Mouse (Mus musculus) intestine, embryonic 16.5 days (tissue): Measurements from ENCODE around the gene Gm11172. TPM values are rescaled to one million over a fixed set of nuclear protein-coding genes. Genes with fewer than 3 reads are reported as not detected.

ENCODE experiments used
- ATAC-seq: fragments of 200-750 bp; cut with Nextera tagmentation; 2 replicates; pipeline ENCODE4 v1.8.0; 2017; ENCODE audit warnings: moderate TSS enrichment, moderate library complexity
- H3K27ac ChIP-seq: fragments of 300-500 bp; sonication (generic); 2 replicates; pipeline ENCODE4 v1.5.1; 2014; ENCODE audit warnings: mild to moderate bottlenecking, low read length
- H3K27me3 ChIP-seq: fragments of 300-500 bp; sonication (generic); replicated peaks from 2 replicates; pipeline ENCODE4 v1.6.1; 2014; ENCODE audit warnings: low read length, control low read depth, mixed read lengths; ENCODE audit not compliant: control insufficient read depth, insufficient read depth
- H3K36me3 ChIP-seq: fragments of 300-500 bp; sonication (generic); 2 replicates; pipeline ENCODE4 v1.6.1; 2014; ENCODE audit warnings: low read length, control low read depth; ENCODE audit not compliant: control insufficient read depth, insufficient read depth
- H3K4me1 ChIP-seq: fragments of 300-500 bp; sonication (generic); 2 replicates; pipeline ENCODE4 v1.6.1; 2014; ENCODE audit warnings: low read length, control low read depth, mixed read lengths; ENCODE audit not compliant: control insufficient read depth, insufficient read depth
- H3K4me2 ChIP-seq: fragments of 300-500 bp; sonication (generic); 2 replicates; pipeline ENCODE4 v1.6.1; 2014; ENCODE audit warnings: low read depth, low read length, control low read depth
- H3K4me3 ChIP-seq: fragments of 300-500 bp; sonication (generic); 2 replicates; pipeline ENCODE4 v1.5.1; 2014; ENCODE audit warnings: mild to moderate bottlenecking, low read length
- H3K9ac ChIP-seq: fragments of 300-500 bp; sonication (generic); 2 replicates; pipeline ENCODE4 v1.6.1; 2014; ENCODE audit warnings: low read depth, low read length
- H3K9me3 ChIP-seq: fragments of 300-500 bp; sonication (generic); 2 replicates; pipeline ENCODE4 v1.6.1; 2016; ENCODE audit warnings: low read length, control low read depth; ENCODE audit not compliant: control insufficient read depth
- WGBS: fragments of 180-500 bp; shearing (Covaris S2); extraction: QIAGEN DNeasy Blood & Tissue Kit; methylation state at CpG from one replicate; pipeline ENCODE4 v1.1.7; 2014; 5-methylcytosine and 5-hydroxymethylcytosine counted together
- polyA plus RNA-seq: library from polyadenylated mRNA; unstranded; fragments of >200 nt; fragmentation: Nextera tagmentation; extraction: Ambion mirVana; gene quantifications from 2 replicates; pipeline ENCODE4 v1.2.1, GENCODE M21; 2015

Gm11172 gene
- polyA plus RNA-seq, 1 experiment from 2014 or later, result not detected

DNA sequence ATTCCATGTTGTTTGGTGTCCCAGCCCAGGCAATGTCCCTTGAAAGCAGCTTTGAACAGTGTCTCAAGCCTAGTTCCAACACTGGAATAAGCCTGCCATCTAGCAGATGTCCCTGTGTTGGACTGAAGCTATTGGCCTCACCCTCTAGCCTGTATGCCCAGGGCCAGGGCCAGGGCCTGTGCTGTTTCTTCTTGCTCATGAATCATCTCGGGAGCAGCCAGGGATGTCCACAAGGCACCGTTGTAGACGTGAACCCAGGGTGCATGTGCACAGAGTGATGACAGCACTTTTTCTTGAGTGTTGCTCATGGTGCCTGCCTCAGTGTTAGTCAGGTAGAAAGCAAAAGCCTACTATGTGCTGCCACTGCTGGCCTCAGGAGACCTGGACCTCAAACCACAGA is 24.5 kb downstream of the Gm11172 start:
- no peak overlapping the region for H3K4me3 ChIP-seq
- H3K9me3 ChIP-seq, result 0 out of 2 replicates have a peak, but pooled peaks cover 3% of the 10 kb centered on the region
- no peaks in the 10 kb centered on the region for H3K27me3 ChIP-seq
- no peak for ATAC-seq
- WGBS, result 85% methylated on average over 3 of the region's 3 CpGs
- H3K36me3 ChIP-seq, result no peaks in the 10 kb centered on the region
- 0 out of 2 replicates have a peak overlapping the region, but pooled peaks have one; percentile 38 for H3K9ac ChIP-seq
- H3K4me2 ChIP-seq, result no peak overlapping the region
- peak overlapping the region; percentile 87; the same call in 1 of the 2 replicates for H3K27ac ChIP-seq
- H3K4me1 ChIP-seq, result peaks cover 29% of the 10 kb centered on the region

GRCm38 (mm10) chr16:10837903-10838302 is 25.2 kb downstream of the Gm11172 start:
- 73% methylated on average over 1 of the region's 1 CpGs for WGBS
- Histone ChIP-seq H3K4me3 (no peak overlapping the region), H3K4me1 (peaks cover 29% of the 10 kb centered on the region), H3K9me3 (0 out of 2 replicates have a peak, but pooled peaks cover under 1% of the 10 kb centered on the region), H3K9ac (peak overlapping the region; percentile 38; the same call in 1 of the 2 replicates), H3K4me2 (peak overlapping the region; percentile 14; the same call in 1 of the 2 replicates), H3K27me3 (no peaks in the 10 kb centered on the region), H3K27ac (peak overlapping the region; percentile 87), H3K36me3 (no peaks in the 10 kb centered on the region)
- peak; percentile 6; the same call in 1 of the 2 replicates for ATAC-seq

DNA sequence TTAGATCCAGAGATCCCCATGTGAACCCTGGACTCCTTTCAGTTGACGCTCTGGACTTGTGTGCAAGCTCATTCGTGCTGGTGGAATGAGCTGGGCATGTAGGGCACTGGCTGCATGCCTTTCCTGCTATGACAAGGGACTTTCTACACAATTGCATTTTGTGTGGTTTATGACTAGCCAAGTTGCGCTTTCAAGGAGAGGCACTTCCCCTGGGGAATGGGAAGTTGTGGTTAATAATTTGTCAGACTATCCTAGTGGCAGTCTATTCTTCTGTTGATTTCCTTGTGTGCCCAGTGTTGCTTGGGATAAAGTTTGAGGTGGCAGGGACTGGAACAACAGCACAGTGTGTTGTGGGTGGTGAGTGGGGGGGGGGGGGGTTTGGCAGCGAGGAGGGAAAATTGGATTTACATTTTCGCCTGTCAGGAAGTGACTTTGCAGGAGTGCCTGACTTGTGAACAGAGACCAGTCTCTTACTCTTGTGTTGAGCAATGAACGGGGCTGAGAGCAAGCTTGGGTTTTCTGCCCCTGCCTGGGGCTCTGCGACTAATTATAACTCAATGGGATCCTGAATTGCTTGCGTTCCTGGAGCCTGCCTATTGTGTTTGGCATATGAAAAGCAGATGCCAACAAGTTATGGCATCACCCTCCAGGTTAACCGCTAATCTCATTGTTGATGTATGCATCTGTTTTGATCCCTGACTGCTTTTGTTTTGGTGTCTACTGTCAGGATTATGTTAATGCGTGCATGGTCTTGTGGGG is 26.0 kb downstream of the Gm11172 start:
- peak overlapping the region; percentile 87 for H3K27ac ChIP-seq
- 37% methylated on average over 10 of the region's 10 CpGs for WGBS
- H3K4me1 ChIP-seq, result peaks cover 34% of the 10 kb centered on the region
- peak overlapping the region; percentile 15 for H3K4me2 ChIP-seq
- 0 out of 2 replicates have a peak overlapping the region, but pooled peaks have one; percentile 38 for H3K9ac ChIP-seq
- no peak overlapping the region for H3K4me3 ChIP-seq
- H3K27me3 ChIP-seq, result no peaks in the 10 kb centered on the region
- peak; percentile 66 for ATAC-seq
- no peaks in the 10 kb centered on the region for H3K36me3 ChIP-seq
- H3K9me3 ChIP-seq, result no peaks in the 10 kb centered on the region

DNA sequence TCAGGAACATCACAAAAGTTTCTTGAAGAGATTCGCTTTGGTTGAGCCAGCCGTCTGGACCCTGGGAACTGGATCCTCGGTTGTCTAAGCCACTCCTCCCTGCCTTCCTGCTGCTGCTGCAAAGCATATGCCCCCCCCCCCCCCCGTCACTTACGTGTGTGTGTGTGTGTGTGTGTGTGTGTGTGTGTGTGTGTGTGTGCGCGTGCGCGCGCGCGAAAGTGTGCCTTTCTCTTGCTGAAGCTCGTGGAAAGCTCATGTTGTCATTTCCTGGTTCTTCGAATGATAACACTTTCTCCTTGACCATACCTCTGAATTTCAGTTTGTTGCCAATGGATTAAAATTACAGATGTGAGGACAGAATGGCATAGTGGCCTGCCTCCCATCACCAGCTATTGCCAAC is 27.3 kb downstream of the Gm11172 start:
- no peaks in the 10 kb centered on the region for H3K9me3 ChIP-seq
- H3K4me1 ChIP-seq, result peaks cover 36% of the 10 kb centered on the region
- no peak for ATAC-seq
- no peaks in the 10 kb centered on the region for H3K27me3 ChIP-seq
- no peak overlapping the region for H3K4me3 ChIP-seq
- 83% methylated on average over 14 of the region's 14 CpGs for WGBS
- H3K27ac ChIP-seq, result no peak overlapping the region
- H3K9ac ChIP-seq, result no peak overlapping the region
- H3K4me2 ChIP-seq, result no peak overlapping the region
- H3K36me3 ChIP-seq, result no peaks in the 10 kb centered on the region

DNA sequence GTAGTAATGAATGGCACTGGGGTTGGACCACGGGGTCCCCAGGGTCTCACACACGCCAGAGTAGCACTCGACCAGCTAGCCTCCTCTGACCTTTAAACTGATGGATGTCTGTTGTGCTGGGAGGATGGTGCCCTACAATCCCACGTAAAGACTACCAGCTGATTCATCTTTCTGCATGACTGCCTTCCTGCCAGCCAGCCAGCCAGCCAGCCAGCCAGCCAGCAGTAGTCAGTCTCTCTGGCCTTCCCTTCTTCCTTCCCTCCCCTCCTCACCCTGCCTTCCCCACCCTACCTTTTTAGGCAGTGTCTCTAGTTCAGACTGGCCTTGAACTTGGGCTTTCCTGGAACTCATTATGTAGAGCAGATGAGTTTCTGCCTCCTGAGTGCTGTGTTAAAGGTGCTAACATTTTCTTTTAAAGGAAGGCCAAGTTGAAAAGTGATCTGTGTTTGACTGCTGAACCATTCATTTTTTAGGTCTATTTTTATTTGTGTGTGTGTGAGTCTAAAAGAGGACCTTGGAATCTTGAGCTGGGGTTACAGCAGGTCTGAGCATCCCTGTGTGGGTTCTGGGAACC is 29.7 kb downstream of the Gm11172 start:
- ATAC-seq, result no peak
- H3K9me3 ChIP-seq, result no peaks in the 10 kb centered on the region
- no peak overlapping the region for H3K9ac ChIP-seq
- H3K4me3 ChIP-seq, result no peak overlapping the region
- H3K4me1 ChIP-seq, result peaks cover 23% of the 10 kb centered on the region
- no peaks in the 10 kb centered on the region for H3K27me3 ChIP-seq
- H3K4me2 ChIP-seq, result no peak overlapping the region
- no peaks in the 10 kb centered on the region for H3K36me3 ChIP-seq
- WGBS, result 88% methylated on average over 4 of the region's 4 CpGs
- H3K27ac ChIP-seq, result no peak overlapping the region

DNA sequence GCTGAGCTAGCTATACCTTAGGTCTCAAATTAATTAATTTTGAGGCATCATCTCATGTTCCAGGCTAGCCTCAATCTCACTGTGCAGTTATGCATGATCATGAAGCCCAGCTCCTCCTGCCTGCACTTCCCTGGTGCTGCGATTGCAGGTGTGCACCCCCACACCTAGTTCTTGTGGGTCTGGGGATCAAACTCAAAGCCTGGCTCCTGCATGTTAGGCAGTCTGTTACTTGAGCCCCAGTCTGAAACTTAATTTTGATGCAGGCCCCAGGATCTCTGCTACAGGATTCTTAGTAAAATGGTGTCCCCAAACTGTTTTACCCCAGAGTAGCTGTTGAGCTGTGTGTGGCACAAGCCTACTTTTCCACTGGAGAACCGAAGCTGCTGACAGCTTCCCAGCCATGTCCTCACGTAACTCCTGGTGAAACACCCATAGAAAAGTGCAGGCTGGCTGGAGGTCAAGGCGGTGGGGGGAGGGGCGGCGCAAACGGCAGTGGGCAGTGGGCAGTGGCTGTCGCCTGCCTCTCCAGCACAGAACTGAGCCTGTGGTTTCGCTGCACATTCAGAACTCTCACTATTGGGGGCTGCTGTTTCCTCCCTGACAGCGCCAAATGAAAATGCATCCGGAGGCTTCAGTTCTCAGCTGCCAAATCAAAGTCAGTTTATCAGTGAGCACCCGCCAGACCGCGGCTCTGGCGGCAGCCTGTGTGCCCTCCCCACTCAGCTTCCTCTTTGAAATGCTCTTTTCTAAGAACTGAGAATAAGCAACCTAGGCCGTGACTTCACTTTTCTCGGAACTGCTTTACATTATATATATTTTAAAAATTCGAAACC is 31.0 kb downstream of the Gm11172 start:
- WGBS, result 21% methylated on average over 18 of the region's 18 CpGs
- 0 out of 2 replicates have a peak, but pooled peaks have one; percentile 10 for ATAC-seq
- Histone ChIP-seq H3K4me1 (peaks cover 11% of the 10 kb centered on the region), H3K27ac (no peak overlapping the region), H3K4me3 (0 out of 2 replicates have a peak overlapping the region, but pooled peaks have one; percentile 13), H3K9ac (peak overlapping the region; percentile 36; the same call in 1 of the 2 replicates), H3K4me2 (peak overlapping the region; percentile 41), H3K9me3 (no peaks in the 10 kb centered on the region), H3K27me3 (no peaks in the 10 kb centered on the region), H3K36me3 (no peaks in the 10 kb centered on the region)

GRCm38 (mm10) chr16:10844319-10844670 is 31.6 kb downstream of the Gm11172 start:
- WGBS, result 51% methylated on average over 6 of the region's 6 CpGs
- H3K4me3 ChIP-seq, result no peak overlapping the region
- H3K27ac ChIP-seq, result 0 out of 2 replicates have a peak overlapping the region, but pooled peaks have one; percentile 21
- H3K27me3 ChIP-seq, result no peaks in the 10 kb centered on the region
- no peaks in the 10 kb centered on the region for H3K36me3 ChIP-seq
- H3K9me3 ChIP-seq, result no peaks in the 10 kb centered on the region
- H3K9ac ChIP-seq, result no peak overlapping the region
- no peak overlapping the region; the same call in 1 of the 2 replicates for H3K4me2 ChIP-seq
- no peak for ATAC-seq
- H3K4me1 ChIP-seq, result peaks cover 7% of the 10 kb centered on the region

DNA sequence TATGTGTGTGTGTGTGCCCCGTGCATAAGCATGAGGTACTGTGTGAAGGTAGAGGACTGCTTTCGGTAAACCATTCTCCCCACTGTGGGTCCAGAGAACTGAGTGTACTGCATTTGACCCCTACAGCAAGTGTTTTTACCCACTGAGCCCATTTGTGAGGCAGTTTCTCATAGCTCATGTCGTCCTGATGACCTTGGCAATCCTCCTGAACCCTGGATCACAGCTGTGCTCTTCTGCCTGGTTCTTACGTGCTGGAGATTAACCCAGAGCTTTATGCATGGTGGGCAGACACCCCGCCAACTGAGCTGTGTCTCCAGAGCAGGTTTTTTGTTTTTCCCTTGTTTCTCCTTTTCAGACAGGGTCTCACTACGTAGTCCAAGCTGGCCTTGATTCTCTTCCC is 33.2 kb downstream of the Gm11172 start:
- no peak for ATAC-seq
- no peak overlapping the region for H3K4me2 ChIP-seq
- no peak overlapping the region for H3K4me3 ChIP-seq
- H3K4me1 ChIP-seq, result peaks cover 20% of the 10 kb centered on the region
- H3K36me3 ChIP-seq, result no peaks in the 10 kb centered on the region
- no peak overlapping the region for H3K9ac ChIP-seq
- WGBS, result 81% methylated on average over 6 of the region's 6 CpGs
- no peak overlapping the region for H3K27ac ChIP-seq
- H3K9me3 ChIP-seq, result no peaks in the 10 kb centered on the region
- H3K27me3 ChIP-seq, result no peaks in the 10 kb centered on the region

DNA sequence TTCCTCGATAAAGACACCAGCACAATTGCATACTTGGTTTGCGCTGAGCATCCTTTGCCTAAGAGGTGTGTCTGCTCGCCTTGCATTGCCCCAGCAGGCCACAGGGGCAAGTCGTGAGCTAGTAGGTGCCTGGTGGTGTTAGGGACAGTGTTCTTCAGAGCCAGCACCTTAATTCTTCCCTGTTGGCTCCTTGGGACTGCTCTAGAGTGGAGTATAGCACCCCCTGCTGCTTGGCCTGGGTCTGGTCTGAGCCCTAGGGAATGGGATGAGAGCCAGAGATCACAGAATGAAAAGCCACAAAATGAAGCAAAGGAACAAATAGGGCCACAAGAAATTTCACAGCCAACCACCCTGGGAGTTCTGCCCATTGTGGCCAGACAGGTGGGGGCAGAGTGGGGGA is 33.8 kb downstream of the Gm11172 start:
- Histone ChIP-seq H3K9me3 (no peaks in the 10 kb centered on the region), H3K4me2 (no peak overlapping the region), H3K4me3 (no peak overlapping the region), H3K27me3 (no peaks in the 10 kb centered on the region), H3K9ac (no peak overlapping the region), H3K36me3 (no peaks in the 10 kb centered on the region), H3K4me1 (peaks cover 21% of the 10 kb centered on the region), H3K27ac (no peak overlapping the region)
- ATAC-seq, result peak; percentile 64
- WGBS, result 58% methylated on average over 4 of the region's 4 CpGs
